Mouse (Mus musculus) kidney, postnatal 36 days (tissue): ENCODE results near the gene Crebbp.
A peak's percentile ranks its signal among the peaks of the same experiment; 100 is the strongest.

Source experiments
- DNase-seq, 2 experiments: peaks; one replicate each; pipeline ENCODE4 v3.0.0; 2021 to 2022; ENCODE audit warnings: mixed read lengths in 2 of 2

Crebbp gene

GRCm38 (mm10) chr16:4041646-4042045, 172.2 kb downstream of the Crebbp start:
- DNase-seq = peak in 1 of 2 experiments; percentile 55

GRCm38 (mm10) chr16:4040206-4040605, 173.6 kb downstream of the Crebbp start:
- DNase-seq = no peak

- peak; percentile 56 to 59 for DNase-seq
Measured at GRCm38 (mm10) chr16:4037690-4038089, 176.1 kb downstream of the Crebbp start.

- peak; percentile 58 to 70 for DNase-seq
Measured at GRCm38 (mm10) chr16:4036807-4037206, 177.0 kb downstream of the Crebbp start, which contains the start of gene Dnase1. Dnase1 (plus strand) TSS chr16:4036942.

- peak; percentile 73 to 74 for DNase-seq
Measured at GRCm38 (mm10) chr16:4035575-4035974, 178.2 kb downstream of the Crebbp start.

- no peak for DNase-seq
Measured at GRCm38 (mm10) chr16:4034476-4034875, 179.3 kb downstream of the Crebbp start.

GRCm38 (mm10) chr16:4033971-4034370, 179.8 kb downstream of the Crebbp start:
- no peak for DNase-seq

- no peak for DNase-seq
Measured at GRCm38 (mm10) chr16:4032341-4032748, 181.5 kb downstream of the Crebbp start.

- DNase-seq = peak; percentile 59 to 73
Measured at GRCm38 (mm10) chr16:4031441-4032274, 182.1 kb downstream of the Crebbp start.
